Mouse (Mus musculus) kidney, adult 9 months (tissue): ENCODE results near the gene Crx.

Experiments used
- DNase-seq: peaks from one replicate; pipeline ENCODE4 v3.0.0; 2022

Crx gene

GRCm38 (mm10) chr7:15839578-15839977, 40.2 kb downstream of the Crx start, which contains the start of gene Obox6:
Gene Obox6 (minus strand): TSS chr7:15839678.
- no peak for DNase-seq
